Mouse (Mus musculus) liver, embryonic 14.5 days (tissue): ENCODE data around the gene A730061H03Rik. TPM values are rescaled to one million over a fixed set of nuclear protein-coding genes. Genes with fewer than 3 reads are reported as not detected.
A peak's percentile ranks its signal among the peaks of the same experiment; 100 is the strongest.

Source experiments
- ATAC-seq: fragments of 200-750 bp; cut with Nextera tagmentation; 2 replicates; pipeline ENCODE4 v1.8.0; 2017; ENCODE audit warnings: moderate number of reproducible peaks, mild to moderate bottlenecking, moderate library complexity; ENCODE audit not compliant: insufficient read depth
- DNase-seq, 3 experiments: peaks; one replicate each; pipeline ENCODE4 v3.0.0-alpha.2; 2012 to 2013; ENCODE audit warnings: low read depth in 3 of 3, low spot score in 3 of 3
- H3K27ac ChIP-seq: fragments of 300-500 bp; sonication (generic); 2 replicates; pipeline ENCODE4 v1.5.1; 2014; ENCODE audit warnings: moderate library complexity, mild to moderate bottlenecking, control low read depth, inconsistent platforms
- H3K27me3 ChIP-seq: fragments of 300-500 bp; sonication (generic); 2 replicates; pipeline ENCODE4 v1.6.1; 2014; ENCODE audit warnings: mild to moderate bottlenecking, low read length, moderate library complexity; ENCODE audit not compliant: control insufficient read depth, insufficient read depth
- H3K36me3 ChIP-seq: fragments of 300-500 bp; sonication (generic); replicated peaks from 2 replicates; pipeline ENCODE4 v1.6.1; 2014; ENCODE audit warnings: low read depth; ENCODE audit not compliant: control insufficient read depth, insufficient read depth
- H3K4me1 ChIP-seq, 2 experiments: fragments of 200-500 bp in 1 of 2; fragments of 300-500 bp in 1 of 2; sonication (generic) in 1 of 2; replicated peaks; 2 replicates each; pipeline ENCODE4 v1.6.1; 2012 to 2014; ENCODE audit warnings: antibody characterized with exemption in 1 of 2, inconsistent platforms in 1 of 2, low read length in 1 of 2; ENCODE audit not compliant: control insufficient read depth in 2 of 2, insufficient read depth in 2 of 2
- H3K4me2 ChIP-seq: fragments of 300-500 bp; sonication (generic); 2 replicates; pipeline ENCODE4 v1.6.1; 2014; ENCODE audit warnings: low read depth, mild to moderate bottlenecking, control low read depth, moderate library complexity
- H3K4me3 ChIP-seq, 2 experiments: fragments of 200-500 bp in 1 of 2; fragments of 300-500 bp in 1 of 2; sonication (generic) in 1 of 2; 2 replicates each; pipeline ENCODE4 v1.5.1; 2012 to 2014; ENCODE audit warnings: low read depth in 2 of 2, low read length in 2 of 2, mild to moderate bottlenecking in 2 of 2, control low read depth in 1 of 2, inconsistent platforms in 1 of 2, moderate library complexity in 1 of 2; ENCODE audit not compliant: insufficient read depth in 1 of 2
- H3K9ac ChIP-seq: fragments of 300-500 bp; sonication (generic); replicated peaks from 2 replicates; pipeline ENCODE4 v1.6.1; 2014; ENCODE audit warnings: mild to moderate bottlenecking, control low read depth, moderate library complexity
- H3K9me3 ChIP-seq: fragments of 300-500 bp; sonication (generic); 2 replicates; pipeline ENCODE4 v1.6.1; 2016; ENCODE audit warnings: low read length, mixed read lengths; ENCODE audit not compliant: control insufficient read depth
- CTCF ChIP-seq: IDR thresholded peaks from 2 replicates; pipeline ENCODE4 v1.5.1; 2016; ENCODE audit warnings: antibody characterized with exemption, low read depth, control low read depth
- EP300 ChIP-seq: IDR thresholded peaks from 2 replicates; pipeline ENCODE4 v1.6.1; 2016; ENCODE audit warnings: antibody characterized with exemption, low read depth
- WGBS: fragments of 180-500 bp; shearing (Covaris S2); extraction: QIAGEN DNeasy Blood & Tissue Kit; methylation state at CpG from one replicate; pipeline ENCODE4 v1.1.7; 2014; ENCODE audit not compliant: insufficient replicate concordance; 5-methylcytosine and 5-hydroxymethylcytosine counted together
- polyA plus RNA-seq, 2 experiments: library from polyadenylated mRNA; depleted of rRNA in 1 of 2; stranded (reverse) in 1 of 2; unstranded in 1 of 2; fragments of >200 nt; fragmentation: Nextera tagmentation in 1 of 2; extraction: Ambion mirVana in 1 of 2; gene quantifications; 2 replicates each; pipeline versions ENCODE4 v1.2.1 to v1.2.3; 2012 to 2014

Gene A730061H03Rik
- polyA plus RNA-seq, 2 experiments: 0.95 to 1.8 TPM

- ATAC-seq: peak; percentile 77
- no peak for DNase-seq
- TF ChIP-seq EP300 (no peak), CTCF (no peak)
- peak within 1 kb of the TSS; percentile 92 for H3K9ac ChIP-seq
- WGBS: 2% methylated on average over 31 of the region's 32 CpGs
- peak within 1 kb of the TSS; percentile 78 to 80 for H3K4me3 ChIP-seq
- H3K27me3 ChIP-seq: no peaks in the 10 kb centered on the region
- H3K36me3 ChIP-seq: peaks cover 3% of the 10 kb centered on the region
- no peaks in the 10 kb centered on the region for H3K9me3 ChIP-seq
- H3K27ac ChIP-seq: peak within 1 kb of the TSS; percentile 1
- H3K4me2 ChIP-seq: peak within 1 kb of the TSS; percentile 70
- H3K4me1 ChIP-seq: peaks cover 3 to 13% of the 10 kb centered on the region in 2 experiments; a peak in 3 of 4 replicates
Observed at GRCm38 (mm10) chr14:55577871-55578667, 17.9 kb upstream of the A730061H03Rik start, which contains the start of gene Psme1. Gene Psme1, plus strand, starts transcription at chr14:55578123.

DNA sequence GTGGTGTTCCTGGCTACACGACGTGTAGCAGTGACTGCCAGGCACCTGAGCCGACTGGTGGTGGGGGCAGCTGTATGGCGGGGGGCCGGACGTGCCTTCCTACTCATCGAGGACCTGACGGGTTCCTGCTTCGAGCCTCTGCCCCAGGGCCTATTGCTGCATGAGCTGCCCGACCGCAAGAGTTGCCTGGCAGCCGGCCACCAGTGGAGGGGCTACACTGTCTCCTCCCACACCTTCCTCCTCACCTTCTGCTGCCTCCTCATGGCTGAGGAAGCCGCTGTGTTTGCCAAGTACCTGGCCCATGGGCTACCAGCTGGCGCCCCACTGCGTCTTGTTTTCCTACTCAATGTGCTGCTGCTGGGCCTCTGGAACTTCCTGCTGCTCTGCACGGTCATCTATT lies 16.2 kb upstream of the A730061H03Rik start:
- Histone ChIP-seq H3K36me3 (no peaks in the 10 kb centered on the region; the same call in none of the 2 replicates), H3K4me1 (peaks cover 3 to 11% of the 10 kb centered on the region in 2 experiments; a peak in 3 of 4 replicates), H3K4me2 (no peak overlapping the region), H3K4me3 (no peak overlapping the region), H3K9ac (no peak overlapping the region), H3K27ac (no peak overlapping the region), H3K9me3 (no peaks in the 10 kb centered on the region), H3K27me3 (no peaks in the 10 kb centered on the region)
- ATAC-seq (no peak), DNase-seq (no peak)
- WGBS: 69% methylated on average over 16 of the region's 16 CpGs
- TF ChIP-seq EP300 (no peak), CTCF (no peak)

DNA sequence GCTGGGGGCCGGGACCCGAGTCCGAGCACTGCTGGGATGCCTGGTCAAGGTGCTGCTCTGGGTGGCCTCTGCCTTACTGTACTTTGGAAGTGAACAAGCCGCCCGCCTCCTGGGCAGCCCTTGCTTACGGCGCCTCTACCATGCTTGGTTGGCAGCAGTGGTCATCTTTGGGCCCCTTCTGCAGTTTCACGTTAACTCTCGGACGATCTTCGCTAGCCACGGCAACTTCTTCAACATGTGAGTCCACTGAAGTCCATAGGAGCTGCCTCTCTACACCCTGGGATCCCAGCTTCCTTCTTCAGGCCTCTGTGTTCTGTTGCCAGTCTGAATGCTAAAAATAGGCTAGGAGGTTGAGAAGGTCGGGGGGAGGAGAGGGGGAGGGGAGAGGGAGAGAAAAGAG lies 15.5 kb upstream of the A730061H03Rik start:
- whole genome bisulfite sequencing: 67% methylated on average over 13 of the region's 13 CpGs
- Histone ChIP-seq H3K27me3 (no peaks in the 10 kb centered on the region), H3K9ac (no peak overlapping the region), H3K4me2 (no peak overlapping the region), H3K4me1 (peaks cover 3 to 11% of the 10 kb centered on the region in 2 experiments; a peak in 3 of 4 replicates), H3K9me3 (no peaks in the 10 kb centered on the region), H3K36me3 (no peaks in the 10 kb centered on the region; the same call in 1 of the 2 replicates), H3K27ac (no peak overlapping the region), H3K4me3 (no peak overlapping the region)
- no peak for DNase-seq
- TF ChIP-seq EP300 (no peak), CTCF (no peak)
- no peak for ATAC-seq

- H3K36me3 ChIP-seq: peaks cover 3% of the 10 kb centered on the region; the same call in 1 of the 2 replicates
- H3K27me3 ChIP-seq: no peaks in the 10 kb centered on the region
- TF ChIP-seq CTCF (no peak), EP300 (no peak)
- ATAC-seq (no peak), DNase-seq (no peak)
- H3K27ac ChIP-seq: no peak within 1 kb of the TSS
- H3K4me3 ChIP-seq: no peak within 1 kb of the TSS
- H3K9ac ChIP-seq: no peak within 1 kb of the TSS
- no peaks in the 10 kb centered on the region for H3K9me3 ChIP-seq
- H3K4me1 ChIP-seq: peaks cover 3 to 12% of the 10 kb centered on the region in 2 experiments; a peak in 3 of 4 replicates
- H3K4me2 ChIP-seq: no peak within 1 kb of the TSS
- WGBS: 67% methylated on average over 8 of the region's 8 CpGs
Observed at GRCm38 (mm10) chr14:55575302-55575701, 15.1 kb upstream of the A730061H03Rik start, which contains the start of gene Fitm1. Gene Fitm1, plus strand, starts transcription at chr14:55575617.

GRCm38 (mm10) chr14:55571760-55572159 lies 11.6 kb upstream of the A730061H03Rik start:
- Histone ChIP-seq H3K4me2 (no peak overlapping the region), H3K4me1 (peaks cover 0 to 1% of the 10 kb centered on the region in 2 experiments; a peak in 2 of 4 replicates), H3K36me3 (peaks cover 15% of the 10 kb centered on the region), H3K27ac (no peak overlapping the region), H3K27me3 (no peaks in the 10 kb centered on the region), H3K9ac (no peak overlapping the region), H3K4me3 (no peak overlapping the region), H3K9me3 (no peaks in the 10 kb centered on the region)
- ATAC-seq (no peak), DNase-seq (no peak)
- TF ChIP-seq CTCF (no peak), EP300 (no peak)
